Mouse (Mus musculus) erythroblast, embryonic 14.5 days (primary cell): Measurements from ENCODE around the gene Arhgap31.

ENCODE experiments used
- GATA1 ChIP-seq: IDR thresholded peaks from 2 replicates; pipeline ENCODE4 v1.6.1; 2012; ENCODE audit warnings: low read length, inconsistent platforms, mixed read lengths
- TAL1 ChIP-seq: IDR thresholded peaks from 3 replicates; pipeline ENCODE4 v1.6.1; 2012; ENCODE audit warnings: low read length, inconsistent platforms, mixed read lengths

GRCm38 (mm10) chr16:38703501-38703900 lies 9.6 kb downstream of the Arhgap31 start:
- TF ChIP-seq TAL1 (no peak), GATA1 (no peak)
